Mouse (Mus musculus) stomach, postnatal 0 days (tissue): Measurements from ENCODE around the gene Strn3. TPM values are rescaled to one million over a fixed set of nuclear protein-coding genes. Genes with fewer than 3 reads are reported as not detected.

ENCODE experiments used
- ATAC-seq: fragments of 200-750 bp; cut with Nextera tagmentation; 2 replicates; pipeline ENCODE4 v1.8.0; 2017; ENCODE audit not compliant: low FRiP score, low TSS enrichment
- DNase-seq: peaks from one replicate; pipeline ENCODE4 v3.0.0-alpha.2; 2016; ENCODE audit warnings: low spot score
- H3K27ac ChIP-seq: fragments of 300-500 bp; sonication (generic); replicated peaks from 2 replicates; pipeline ENCODE4 v1.5.1; 2014; ENCODE audit warnings: mild to moderate bottlenecking, control low read depth
- H3K27me3 ChIP-seq: fragments of 300-500 bp; sonication (generic); 2 replicates; pipeline ENCODE4 v1.6.1; 2014; ENCODE audit warnings: low read length; ENCODE audit not compliant: control insufficient read depth, insufficient read depth
- H3K36me3 ChIP-seq: fragments of 300-500 bp; sonication (generic); 2 replicates; pipeline ENCODE4 v1.6.1; 2014; ENCODE audit warnings: low read length, mixed read lengths; ENCODE audit not compliant: control insufficient read depth, insufficient read depth
- H3K4me1 ChIP-seq: fragments of 300-500 bp; sonication (generic); replicated peaks from 2 replicates; pipeline ENCODE4 v1.6.1; 2014; ENCODE audit warnings: antibody characterized with exemption; ENCODE audit not compliant: control insufficient read depth, insufficient read depth
- H3K4me2 ChIP-seq: fragments of 300-500 bp; sonication (generic); replicated peaks from 2 replicates; pipeline ENCODE4 v1.6.1; 2014; ENCODE audit warnings: low read depth, mild to moderate bottlenecking, control low read depth, moderate library complexity
- H3K4me3 ChIP-seq: fragments of 300-500 bp; sonication (generic); 2 replicates; pipeline ENCODE4 v1.5.1; 2014; ENCODE audit warnings: low read depth, low read length, control low read depth
- H3K9ac ChIP-seq: fragments of 300-500 bp; sonication (generic); 2 replicates; pipeline ENCODE4 v1.6.1; 2014; ENCODE audit warnings: mild to moderate bottlenecking, low read length, control low read depth, mixed read lengths
- H3K9me3 ChIP-seq: fragments of 300-500 bp; sonication (generic); 2 replicates; pipeline ENCODE4 v1.6.1; 2016; ENCODE audit warnings: low read length; ENCODE audit not compliant: control insufficient read depth
- CTCF ChIP-seq: IDR thresholded peaks from 2 replicates; pipeline ENCODE4 v1.5.1; 2016; ENCODE audit warnings: antibody characterized with exemption, low read depth, mild to moderate bottlenecking, moderate library complexity
- EP300 ChIP-seq: optimal IDR thresholded peaks from 2 replicates; pipeline ENCODE3; 2016; ENCODE audit warnings: antibody characterized with exemption
- WGBS: fragments of 180-500 bp; shearing (Covaris S2); extraction: QIAGEN DNeasy Blood & Tissue Kit; methylation state at CpG from one replicate; pipeline ENCODE4 v1.1.7; 2014; 5-methylcytosine and 5-hydroxymethylcytosine counted together
- polyA plus RNA-seq: library from polyadenylated mRNA; unstranded; fragments of >200 nt; fragmentation: Nextera tagmentation; extraction: Ambion mirVana; gene quantifications from 2 replicates; pipeline ENCODE4 v1.2.1, GENCODE M21; 2015

The Strn3 gene
- polyA plus RNA-seq, 1 experiment from 2014 or later, result 25.7 TPM

DNA sequence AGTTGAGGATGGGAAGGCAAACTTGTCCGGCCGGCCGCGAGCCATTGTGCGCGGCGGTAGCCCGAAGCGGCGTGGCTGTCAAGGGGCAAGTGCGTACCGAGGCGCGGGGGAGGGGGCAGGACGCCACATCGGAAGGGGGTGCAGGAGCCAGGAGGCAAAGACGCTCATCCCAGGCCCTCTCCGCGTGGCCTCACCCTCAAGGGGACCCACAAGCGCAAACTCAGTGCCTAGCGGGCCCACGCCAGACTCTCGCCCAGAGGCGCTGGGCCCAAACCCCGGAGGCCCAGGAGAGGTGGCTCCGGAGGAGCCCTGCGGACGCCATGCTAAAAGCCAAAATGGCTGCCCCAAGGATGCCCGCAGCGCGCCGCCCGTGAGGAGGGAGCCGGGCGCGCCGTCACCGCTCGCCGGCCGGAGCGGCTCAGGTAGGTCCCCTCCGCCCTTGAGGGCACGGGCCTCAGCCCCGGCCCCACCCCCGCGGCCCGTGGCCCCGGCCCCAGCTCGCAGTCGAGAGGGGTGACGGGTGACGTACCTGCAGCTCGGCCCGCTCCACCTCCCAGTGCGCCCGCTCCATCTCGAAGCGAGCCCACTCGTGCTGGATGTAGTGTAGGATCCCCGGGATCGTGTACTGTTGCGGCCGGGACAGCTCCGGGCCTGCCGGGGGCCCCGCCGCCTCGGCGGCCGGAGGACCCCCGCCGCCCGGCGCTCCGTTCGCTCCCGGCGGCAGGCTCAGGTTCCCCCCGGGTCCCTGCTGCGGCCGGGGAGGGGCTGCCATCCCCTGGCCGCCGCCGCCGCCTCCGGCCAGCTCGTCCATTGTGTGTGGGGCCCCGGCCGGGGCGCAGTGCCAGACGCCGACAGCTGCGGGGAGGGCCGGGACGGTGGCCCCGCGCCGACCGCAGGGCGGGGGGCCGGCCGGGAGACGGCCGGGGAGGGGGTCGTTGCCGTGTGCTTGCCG is 528 bp downstream of the Strn3 start, which contains the start of gene Ap4s1:
TSS of gene Ap4s1 (plus strand) at position 141 of the 952 bp plus-strand sequence.
- WGBS, result under 1% methylated on average over 68 of the region's 108 CpGs
- Histone ChIP-seq H3K4me2 (peak within 1 kb of the TSS; percentile 53), H3K4me1 (no peaks in the 10 kb centered on the region), H3K36me3 (no peaks in the 10 kb centered on the region), H3K27ac (peak within 1 kb of the TSS; percentile 100), H3K27me3 (no peaks in the 10 kb centered on the region), H3K9me3 (no peaks in the 10 kb centered on the region), H3K9ac (peak within 1 kb of the TSS; percentile 99), H3K4me3 (peak within 1 kb of the TSS; percentile 100)
- DNase-seq, result peak; percentile 81
- peak; percentile 66 for ATAC-seq
- TF ChIP-seq EP300 (no peak), CTCF (no peak)

- Histone ChIP-seq H3K27ac (no peak overlapping the region), H3K9ac (no peak overlapping the region), H3K36me3 (no peaks in the 10 kb centered on the region), H3K4me1 (no peaks in the 10 kb centered on the region), H3K4me3 (no peak overlapping the region), H3K4me2 (no peak overlapping the region), H3K9me3 (no peaks in the 10 kb centered on the region), H3K27me3 (no peaks in the 10 kb centered on the region)
- WGBS, result 58% methylated on average over 2 of the region's 2 CpGs
- DNase-seq (no peak), ATAC-seq (no peak)
- TF ChIP-seq EP300, result no peak
- no peak for TF ChIP-seq CTCF
These were observed 3.2 kb downstream of the Strn3 start for GRCm38 (mm10) chr12:51688546-51688945.

DNA sequence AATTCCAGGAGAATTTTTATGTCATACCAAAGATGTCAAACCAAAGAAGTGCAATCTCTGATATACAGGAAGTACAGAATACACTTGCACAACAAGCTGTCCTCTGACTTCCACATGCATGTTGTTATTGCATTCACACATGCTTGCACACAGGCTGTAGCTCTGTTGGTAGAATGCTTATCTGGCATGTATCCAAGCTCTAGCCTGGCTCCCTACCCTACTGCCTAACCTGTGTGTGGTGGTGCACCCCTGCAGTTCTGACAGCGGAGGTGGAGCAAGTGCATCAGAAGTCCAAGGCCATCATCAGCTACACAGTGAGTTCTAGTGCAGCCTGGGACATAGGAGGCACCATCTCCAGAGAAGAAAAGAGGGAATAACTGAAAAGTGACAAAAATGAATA is 12.9 kb downstream of the Strn3 start:
- 88% methylated on average over 1 of the region's 1 CpGs for WGBS
- TF ChIP-seq CTCF, result no peak
- TF ChIP-seq EP300, result no peak
- H3K9me3 ChIP-seq, result no peaks in the 10 kb centered on the region
- H3K36me3 ChIP-seq, result no peaks in the 10 kb centered on the region
- H3K4me1 ChIP-seq, result no peaks in the 10 kb centered on the region
- no peak overlapping the region for H3K9ac ChIP-seq
- H3K27me3 ChIP-seq, result no peaks in the 10 kb centered on the region
- H3K27ac ChIP-seq, result no peak overlapping the region
- H3K4me3 ChIP-seq, result no peak overlapping the region
- no peak for DNase-seq
- no peak for ATAC-seq
- no peak overlapping the region for H3K4me2 ChIP-seq

- H3K4me2 ChIP-seq, result no peak overlapping the region
- DNase-seq (no peak), ATAC-seq (no peak)
- no peaks in the 10 kb centered on the region for H3K27me3 ChIP-seq
- H3K4me1 ChIP-seq, result no peaks in the 10 kb centered on the region; the same call in 1 of the 2 replicates
- no peaks in the 10 kb centered on the region for H3K9me3 ChIP-seq
- no peak overlapping the region for H3K4me3 ChIP-seq
- H3K9ac ChIP-seq, result no peak overlapping the region
- no peak overlapping the region for H3K27ac ChIP-seq
- H3K36me3 ChIP-seq, result no peaks in the 10 kb centered on the region
- TF ChIP-seq CTCF, result no peak
- TF ChIP-seq EP300, result no peak
- WGBS, result 45% methylated on average over 2 of the region's 2 CpGs
These were observed 15.3 kb downstream of the Strn3 start for GRCm38 (mm10) chr12:51676442-51676841.

GRCm38 (mm10) chr12:51673270-51673669 is 18.4 kb downstream of the Strn3 start:
- Histone ChIP-seq H3K27ac (no peak overlapping the region), H3K27me3 (no peaks in the 10 kb centered on the region), H3K4me1 (no peaks in the 10 kb centered on the region; the same call in 1 of the 2 replicates), H3K4me2 (no peak overlapping the region), H3K9me3 (no peaks in the 10 kb centered on the region), H3K4me3 (no peak overlapping the region), H3K9ac (no peak overlapping the region), H3K36me3 (no peaks in the 10 kb centered on the region)
- 55% methylated on average over 4 of the region's 4 CpGs for whole genome bisulfite sequencing
- DNase-seq (no peak), ATAC-seq (no peak)
- TF ChIP-seq EP300 (no peak), CTCF (no peak)

DNA sequence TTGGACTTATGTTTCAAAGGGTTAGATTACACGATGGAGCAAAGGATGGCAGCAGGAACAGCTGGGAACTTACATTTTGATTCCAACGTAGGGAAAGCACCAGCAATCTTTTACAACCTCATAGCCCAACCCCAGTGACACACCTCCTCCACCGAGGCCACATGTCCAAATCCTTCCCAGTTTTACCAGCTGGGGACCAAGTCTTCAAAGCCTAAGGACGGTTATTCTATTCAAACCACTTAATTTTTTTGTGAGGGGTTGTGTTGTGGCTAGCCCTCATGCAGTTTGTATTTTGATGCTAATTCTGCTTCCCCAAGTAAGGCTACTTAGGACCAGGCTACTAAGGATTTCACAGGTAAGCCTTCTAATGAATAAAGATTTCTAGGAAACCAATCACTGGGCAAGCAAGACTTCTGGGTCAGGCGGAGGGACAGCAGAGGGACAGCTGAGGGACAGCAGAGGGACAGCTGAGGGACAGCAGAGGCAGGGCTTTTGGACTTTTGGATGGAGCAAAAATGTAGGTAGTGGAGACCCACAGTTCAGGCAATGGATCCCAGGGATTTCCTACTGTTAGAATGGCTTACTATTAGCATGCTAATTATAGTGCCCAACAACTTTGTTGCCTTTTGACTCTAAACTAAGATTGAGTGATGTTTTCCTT is 20.3 kb downstream of the Strn3 start:
- WGBS, result 34% methylated on average over 5 of the region's 5 CpGs
- Histone ChIP-seq H3K4me3 (no peak overlapping the region), H3K9ac (no peak overlapping the region), H3K36me3 (no peaks in the 10 kb centered on the region), H3K27me3 (no peaks in the 10 kb centered on the region), H3K27ac (no peak overlapping the region), H3K4me2 (no peak overlapping the region), H3K9me3 (no peaks in the 10 kb centered on the region), H3K4me1 (no peaks in the 10 kb centered on the region; the same call in 1 of the 2 replicates)
- ATAC-seq, result no peak
- no peak for DNase-seq
- TF ChIP-seq CTCF (no peak), EP300 (no peak)
